Mouse (Mus musculus) regulatory T cell (primary cell): ENCODE results near the gene Etl4.

Source experiments
- in situ Hi-C: fragments of 300-600 bp; cut with MboI, MseI; formaldehyde crosslinking; loops from one replicate; pipeline ENCODE4 v1.15.1; 2025; ENCODE audit warnings: high pct_unique_total_duplicates

Gene Etl4

GRCm38 (mm10) chr2:19909171-19909899 lies at the start of gene Etl4:
Gene Etl4, plus strand, starts transcription at chr2:19909780.
- in situ Hi-C loops, result no loop called here

- in situ Hi-C loops, result no loop called here
Observed at GRCm38 (mm10) chr2:19869167-19869566, 40.4 kb upstream of the Etl4 start.

- in situ Hi-C loops, result no loop called here
Observed at GRCm38 (mm10) chr2:19871881-19872280, 37.7 kb upstream of the Etl4 start.

- in situ Hi-C loops, result no loop called here
Observed at GRCm38 (mm10) chr2:19890875-19891274, 18.7 kb upstream of the Etl4 start.

DNA sequence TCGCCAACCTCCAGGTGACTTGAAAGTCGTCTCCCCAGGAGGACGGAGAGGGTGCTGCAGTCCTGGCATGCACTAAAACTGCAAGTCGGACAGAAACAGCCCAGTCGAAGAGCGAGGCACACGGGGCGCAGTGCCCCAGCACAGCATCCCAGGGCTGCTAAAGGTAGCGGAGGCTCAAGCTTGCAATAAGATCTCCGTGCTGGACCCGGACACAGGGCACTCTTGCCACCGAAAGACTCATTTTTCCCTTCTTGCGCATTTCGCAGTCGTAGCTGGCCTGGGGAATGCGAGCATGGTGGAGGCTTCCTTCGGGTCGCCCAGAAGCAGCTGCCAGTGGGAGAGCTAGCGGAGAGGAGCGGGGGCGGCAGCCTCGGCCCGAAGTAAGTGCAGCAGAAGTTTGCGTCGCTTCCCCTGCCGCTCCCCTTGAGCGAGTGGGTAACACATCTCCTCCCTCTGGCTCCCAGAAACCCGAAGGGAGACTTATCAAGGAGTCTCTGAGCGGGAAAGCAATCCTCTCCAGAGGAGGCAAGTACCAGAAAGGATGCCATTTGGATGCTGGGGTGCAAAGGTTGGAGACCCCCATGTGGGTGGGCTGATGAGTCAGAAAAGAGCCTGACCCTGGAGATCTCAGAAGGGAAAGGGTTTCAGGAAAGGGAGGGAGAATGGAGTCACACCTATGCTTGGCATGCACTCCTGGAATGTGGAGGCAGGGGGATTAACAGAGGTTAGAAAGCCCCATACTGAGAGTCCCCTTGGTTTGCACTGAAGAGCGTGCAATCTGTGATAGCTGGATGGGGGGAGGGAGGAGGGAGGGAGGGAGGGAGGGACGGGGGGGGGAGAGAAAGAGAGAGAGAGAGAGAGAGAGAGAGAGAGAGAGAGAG lies 560 bp downstream of the Etl4 start:
- in situ Hi-C loops, result no loop called here

DNA sequence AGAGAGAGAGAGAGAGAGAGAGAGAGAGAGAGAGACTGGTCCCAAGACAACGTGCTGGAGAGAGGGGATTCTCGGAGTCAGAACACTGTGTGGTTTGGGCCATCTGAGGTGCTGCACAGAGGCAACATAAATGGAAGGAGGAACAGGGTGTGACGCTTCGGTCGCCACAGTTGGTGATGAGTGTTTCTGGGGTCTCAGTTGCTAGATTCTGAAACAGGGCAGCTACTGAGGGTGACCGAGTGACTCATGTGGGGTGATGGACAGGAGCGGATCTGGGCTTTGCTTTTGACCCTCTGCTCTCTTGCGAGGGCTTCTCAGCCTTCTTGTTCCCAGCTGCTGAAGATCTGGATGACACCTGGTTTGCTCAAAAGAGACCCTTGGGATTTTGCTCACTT lies 1.2 kb downstream of the Etl4 start:
- in situ Hi-C loops, result no loop called here

DNA sequence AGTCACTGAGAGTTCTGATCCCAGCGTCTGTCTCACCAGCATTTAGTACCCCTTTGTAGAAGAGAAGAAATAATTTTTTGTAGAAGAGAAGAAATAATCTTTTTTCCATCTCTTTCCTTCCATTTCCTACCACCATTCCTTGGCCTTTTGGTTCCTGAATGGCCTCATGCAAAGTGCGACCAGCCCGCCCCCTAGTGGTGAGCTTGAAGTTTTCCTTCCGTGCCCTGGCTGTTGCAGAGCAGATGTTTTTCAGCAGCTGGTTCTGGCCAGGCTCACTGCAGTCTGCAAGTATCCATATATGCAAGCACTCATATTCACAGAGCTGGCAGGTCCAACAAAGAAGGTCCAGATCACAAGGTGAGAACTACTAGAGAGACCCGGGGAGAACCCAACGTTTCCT lies 9.6 kb downstream of the Etl4 start:
- in situ Hi-C loops, result loop anchor here (5.0 kb wide), 1 partner anchor 497 kb away; no protein-coding TSS in a partner anchor

DNA sequence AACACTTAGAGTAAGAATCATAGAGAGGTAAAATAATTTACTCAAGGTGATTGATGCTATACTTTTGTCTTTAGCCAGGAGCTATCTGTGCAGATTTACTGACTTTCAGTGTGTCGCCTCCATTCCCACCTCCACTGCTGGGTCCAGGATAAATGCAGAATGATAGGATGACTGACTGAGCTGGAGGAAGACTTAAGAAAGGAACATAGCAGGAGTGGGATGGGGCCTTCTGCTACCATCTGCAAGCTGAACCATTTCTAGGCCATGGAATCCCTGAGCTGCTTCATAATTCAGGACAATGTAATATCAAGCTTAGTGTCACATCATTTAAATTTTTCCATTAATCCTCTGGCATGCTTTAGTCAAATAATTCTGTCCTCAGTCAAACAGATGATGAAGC lies 20.4 kb downstream of the Etl4 start:
- in situ Hi-C loops, result no loop called here

DNA sequence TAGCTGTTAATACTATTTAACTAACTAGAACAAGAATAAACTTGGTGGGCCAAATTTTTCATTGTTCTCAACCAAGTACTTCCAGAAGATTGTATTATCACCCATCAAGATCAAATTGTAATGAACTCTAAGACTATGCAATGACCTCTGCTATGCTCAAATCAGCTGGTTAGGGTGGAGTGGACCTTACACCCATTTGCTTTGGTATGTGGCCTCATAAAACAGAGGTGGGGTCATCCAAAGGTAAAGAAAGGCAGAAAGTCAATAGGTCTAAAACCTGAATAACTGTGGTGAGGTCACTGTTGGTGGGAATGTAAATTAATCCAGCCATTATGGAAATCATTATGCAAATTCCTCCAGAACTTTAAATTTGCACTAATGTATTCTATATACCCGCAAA lies 24.3 kb downstream of the Etl4 start:
- in situ Hi-C loops, result no loop called here

DNA sequence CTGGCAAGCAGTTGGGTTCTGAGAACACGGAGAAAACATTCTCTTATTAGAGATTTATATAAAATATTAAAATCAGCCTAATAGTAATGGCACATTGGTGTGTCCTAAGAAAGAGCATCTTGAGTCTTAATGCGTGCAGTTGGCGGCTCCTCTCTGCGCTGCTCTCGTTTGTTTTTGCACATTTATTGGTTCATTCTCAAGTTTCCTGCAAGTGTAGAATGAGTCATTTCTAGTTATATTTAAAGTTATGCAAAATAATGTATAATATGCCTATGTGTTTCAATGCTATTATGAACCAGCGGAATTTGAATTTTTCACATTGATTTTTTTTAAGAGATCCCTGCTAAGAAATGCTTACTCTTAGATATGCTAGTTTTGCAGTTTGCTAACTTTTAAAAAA lies 35.6 kb downstream of the Etl4 start:
- in situ Hi-C loops, result no loop called here

DNA sequence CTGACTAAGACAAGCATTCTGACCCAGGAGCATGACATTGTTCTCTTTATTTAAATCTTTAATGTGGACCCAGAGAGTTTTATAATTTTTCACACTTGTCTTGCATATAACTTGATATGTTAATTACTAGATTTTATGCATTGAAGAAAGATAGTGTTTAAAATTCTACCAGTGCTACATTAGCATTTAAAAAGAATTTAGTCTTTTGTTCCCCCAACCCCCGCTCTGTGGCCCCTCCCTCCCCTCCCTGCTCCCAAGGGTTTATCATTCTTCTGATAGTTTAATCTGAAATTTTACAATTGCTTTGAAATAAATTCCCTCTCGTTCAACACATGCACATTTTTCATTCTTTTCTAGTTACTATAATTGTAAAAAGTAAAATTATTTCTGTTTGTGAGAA lies 43.4 kb downstream of the Etl4 start:
- in situ Hi-C loops, result no loop called here

GRCm38 (mm10) chr2:19966445-19966844 lies 56.9 kb downstream of the Etl4 start:
- in situ Hi-C loops, result no loop called here

- in situ Hi-C loops, result no loop called here
Observed at GRCm38 (mm10) chr2:20037671-20038070, 128.1 kb downstream of the Etl4 start.

DNA sequence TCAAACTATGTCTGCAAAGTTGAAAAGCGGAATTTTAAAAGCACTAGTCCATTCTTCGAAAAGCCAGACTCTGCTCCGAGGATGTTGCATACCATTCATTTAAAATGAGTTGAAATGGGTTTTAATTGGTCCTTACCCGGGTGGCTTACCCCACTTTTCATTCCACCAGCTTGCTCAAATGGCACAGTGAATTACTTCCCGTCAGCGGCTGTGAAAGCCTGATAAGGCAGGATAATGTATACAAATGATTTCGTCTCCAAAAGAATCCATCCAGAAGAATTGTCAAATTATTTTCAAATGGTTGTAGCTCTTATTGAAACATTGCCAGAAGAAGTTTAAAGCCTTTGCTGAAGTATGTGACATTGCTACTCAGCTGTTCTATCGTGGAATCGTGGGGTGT lies 162.8 kb downstream of the Etl4 start:
- in situ Hi-C loops, result no loop called here

DNA sequence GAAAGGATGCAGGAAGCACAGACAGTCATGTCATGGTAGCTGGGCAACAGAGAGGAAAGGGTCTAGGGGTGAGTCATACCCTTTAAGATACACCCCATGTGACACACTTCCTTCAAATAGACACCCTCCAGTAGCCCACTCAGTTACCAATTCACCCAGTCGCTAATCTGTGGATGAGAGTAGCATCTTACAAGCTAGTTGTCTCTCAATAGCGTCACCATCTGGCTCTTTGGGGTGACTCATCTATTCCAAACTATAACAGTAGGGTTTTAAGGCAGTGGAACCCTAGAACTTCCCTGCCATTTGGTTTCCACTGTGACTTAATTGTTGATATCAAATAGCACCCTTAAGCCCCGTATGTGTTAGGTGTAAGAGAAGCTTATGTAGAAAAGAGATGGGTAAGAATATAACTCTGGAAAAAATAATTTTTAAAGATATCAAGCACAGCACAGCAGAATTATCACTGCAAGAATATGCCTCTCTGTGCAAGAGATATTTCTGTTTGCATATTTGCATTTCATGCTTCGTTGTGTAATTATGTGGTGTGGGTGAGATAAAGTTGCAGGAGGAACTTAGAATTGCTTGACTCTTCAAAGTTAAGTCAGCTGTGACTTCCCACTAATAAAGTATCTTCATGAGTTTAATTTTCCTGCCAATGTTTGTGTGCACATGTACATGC lies 166.7 kb downstream of the Etl4 start:
- in situ Hi-C loops, result no loop called here

DNA sequence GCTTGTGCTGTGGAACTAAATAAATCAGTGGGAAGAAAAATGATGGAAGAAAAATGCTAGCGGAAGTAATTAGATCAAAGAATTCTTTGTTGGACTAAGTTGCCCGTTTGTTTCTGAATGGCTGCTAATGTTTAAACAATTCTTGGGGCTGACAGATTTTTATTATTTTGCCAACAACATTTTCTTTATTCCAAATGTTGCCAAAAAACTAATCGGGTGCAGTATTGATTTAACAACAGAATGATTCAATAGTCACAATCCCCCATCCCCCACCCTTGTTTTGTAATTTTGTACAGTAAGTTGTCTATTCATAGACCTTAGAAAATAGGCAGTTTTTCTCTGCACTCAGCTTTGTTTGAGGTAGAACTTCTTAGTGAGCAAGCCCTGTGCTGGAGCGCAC lies 175.2 kb downstream of the Etl4 start:
- in situ Hi-C loops, result no loop called here

GRCm38 (mm10) chr2:20105456-20105855 lies 195.9 kb downstream of the Etl4 start:
- in situ Hi-C loops, result no loop called here

DNA sequence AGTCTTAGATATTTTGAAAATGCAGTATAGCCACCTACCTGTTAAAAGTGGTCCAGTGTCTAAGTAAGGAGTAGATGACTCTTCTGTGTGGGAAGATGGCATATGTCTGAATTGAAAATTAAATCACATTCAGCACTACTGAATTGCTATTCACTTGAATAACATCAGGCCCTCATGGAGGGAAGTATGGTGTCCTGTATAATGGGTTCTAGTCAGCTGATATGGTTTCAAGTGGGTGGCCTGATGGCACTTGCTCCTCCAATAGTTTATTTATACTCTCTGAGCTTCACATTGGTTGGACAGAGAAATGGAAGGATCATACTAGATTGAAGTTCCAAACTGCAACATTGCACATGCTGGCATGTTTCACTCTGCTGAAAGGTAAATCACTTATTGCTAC lies 202.1 kb downstream of the Etl4 start:
- in situ Hi-C loops, result no loop called here

GRCm38 (mm10) chr2:20125914-20126313 lies 216.3 kb downstream of the Etl4 start:
- in situ Hi-C loops, result no loop called here

DNA sequence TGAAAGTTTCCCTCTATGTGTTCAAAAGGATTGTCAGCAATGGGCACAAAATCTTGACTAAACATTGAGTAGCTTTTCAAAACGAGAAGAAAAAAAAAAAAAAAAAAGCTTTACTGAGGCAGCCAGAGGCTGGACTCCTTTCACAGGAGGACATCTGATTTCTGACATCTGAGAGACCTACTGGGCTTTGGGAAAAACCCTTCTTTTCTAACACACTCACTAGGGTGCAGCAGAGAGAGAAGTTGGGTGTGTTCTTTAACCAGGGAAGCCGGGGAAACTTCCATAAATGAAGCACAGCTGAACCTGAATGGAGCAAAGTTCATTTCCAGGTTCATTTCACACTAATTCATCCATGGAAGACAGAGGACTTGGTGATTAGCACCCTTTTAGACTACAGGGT lies 222.2 kb downstream of the Etl4 start:
- in situ Hi-C loops, result no loop called here

DNA sequence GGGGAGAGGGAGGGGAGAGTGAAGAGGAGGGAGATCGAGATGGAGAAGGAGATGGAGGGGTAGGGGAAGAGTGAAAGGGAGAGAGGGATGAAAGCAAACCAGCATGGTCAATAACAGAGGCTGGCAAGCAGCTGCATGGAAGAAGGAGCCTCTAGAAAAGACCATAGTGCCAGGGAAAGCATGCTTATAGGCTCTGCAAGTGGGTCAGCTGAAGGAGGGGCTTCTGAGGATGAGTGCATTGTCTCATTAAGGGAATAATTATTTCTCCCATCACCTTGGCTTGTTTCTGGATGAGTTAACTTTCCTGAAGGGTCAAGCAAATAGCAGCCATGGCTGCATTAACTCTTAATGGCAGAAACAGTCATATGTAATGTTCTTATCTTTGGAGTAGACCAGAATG lies 228.8 kb downstream of the Etl4 start:
- in situ Hi-C loops, result no loop called here

- in situ Hi-C loops, result no loop called here
Observed at GRCm38 (mm10) chr2:20145368-20145767, 235.8 kb downstream of the Etl4 start.
